Mouse (Mus musculus) kidney, embryonic 16.5 days (tissue): ENCODE data around the gene Exph5. TPM values are rescaled to one million over a fixed set of nuclear protein-coding genes. Genes with fewer than 3 reads are reported as not detected.

ENCODE experiments used
- ATAC-seq: fragments of 200-750 bp; cut with Nextera tagmentation; 2 replicates; pipeline ENCODE4 v1.8.0; 2017; ENCODE audit warnings: moderate TSS enrichment; ENCODE audit not compliant: low FRiP score, low TSS enrichment
- H3K27ac ChIP-seq: fragments of 300-500 bp; sonication (generic); 2 replicates; pipeline ENCODE4 v1.5.1; 2014; ENCODE audit warnings: low read length
- H3K27me3 ChIP-seq: fragments of 300-500 bp; sonication (generic); 2 replicates; pipeline ENCODE4 v1.6.1; 2014; ENCODE audit warnings: low read length, control low read depth, mixed read lengths; ENCODE audit not compliant: insufficient read depth
- H3K36me3 ChIP-seq: fragments of 300-500 bp; sonication (generic); 2 replicates; pipeline ENCODE4 v1.6.1; 2014; ENCODE audit warnings: low read length, control low read depth, mixed read lengths; ENCODE audit not compliant: insufficient read depth
- H3K4me1 ChIP-seq: fragments of 300-500 bp; sonication (generic); 2 replicates; pipeline ENCODE4 v1.6.1; 2014; ENCODE audit warnings: low read length, control low read depth, mixed read lengths; ENCODE audit not compliant: insufficient read depth
- H3K4me2 ChIP-seq: fragments of 300-500 bp; sonication (generic); replicated peaks from 2 replicates; pipeline ENCODE4 v1.6.1; 2014; ENCODE audit warnings: low read depth, low read length
- H3K4me3 ChIP-seq: fragments of 300-500 bp; sonication (generic); 2 replicates; pipeline ENCODE4 v1.5.1; 2014; ENCODE audit warnings: mild to moderate bottlenecking, low read length
- H3K9ac ChIP-seq: fragments of 300-500 bp; sonication (generic); replicated peaks from 2 replicates; pipeline ENCODE4 v1.6.1; 2014; ENCODE audit warnings: low read length
- H3K9me3 ChIP-seq: fragments of 300-500 bp; sonication (generic); 2 replicates; pipeline ENCODE4 v1.6.1; 2016; ENCODE audit warnings: low read length, control low read depth
- WGBS: fragments of 180-500 bp; shearing (Covaris S2); extraction: QIAGEN DNeasy Blood & Tissue Kit; methylation state at CpG from one replicate; pipeline ENCODE4 v1.1.7; 2014; 5-methylcytosine and 5-hydroxymethylcytosine counted together
- polyA plus RNA-seq: library from polyadenylated mRNA; unstranded; fragments of >200 nt; fragmentation: Nextera tagmentation; extraction: Ambion mirVana; gene quantifications from 2 replicates; pipeline ENCODE4 v1.2.1, GENCODE M21; 2015

Gene Exph5
- polyA plus RNA-seq, 1 experiment from 2014 or later: 2.2 TPM

DNA sequence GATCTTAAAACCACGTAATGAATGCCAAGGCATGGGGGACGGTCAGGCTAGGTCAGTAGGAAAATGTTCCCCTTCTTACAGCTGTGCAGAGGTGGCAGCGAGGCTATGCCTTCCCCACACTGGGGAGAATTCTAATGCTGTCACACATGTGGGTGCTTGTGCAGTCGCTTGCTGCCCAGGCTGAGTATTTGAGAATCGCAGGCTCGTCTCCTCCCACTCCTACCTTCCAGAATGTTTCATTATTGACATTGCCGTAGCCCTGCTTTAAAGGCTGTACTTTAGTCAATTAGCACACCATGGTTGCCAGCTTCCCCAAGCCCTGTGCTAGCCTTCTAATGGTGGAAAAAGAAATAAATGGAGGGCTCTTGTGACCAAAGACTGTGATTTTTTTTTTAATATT is 6.4 kb downstream of the Exph5 start:
- no peak for ATAC-seq
- 78% methylated on average over 7 of the region's 7 CpGs for WGBS
- Histone ChIP-seq H3K4me3 (no peak overlapping the region), H3K9me3 (no peaks in the 10 kb centered on the region), H3K9ac (no peak overlapping the region), H3K27ac (no peak overlapping the region), H3K36me3 (no peaks in the 10 kb centered on the region), H3K27me3 (no peaks in the 10 kb centered on the region), H3K4me2 (no peak overlapping the region), H3K4me1 (no peaks in the 10 kb centered on the region)

DNA sequence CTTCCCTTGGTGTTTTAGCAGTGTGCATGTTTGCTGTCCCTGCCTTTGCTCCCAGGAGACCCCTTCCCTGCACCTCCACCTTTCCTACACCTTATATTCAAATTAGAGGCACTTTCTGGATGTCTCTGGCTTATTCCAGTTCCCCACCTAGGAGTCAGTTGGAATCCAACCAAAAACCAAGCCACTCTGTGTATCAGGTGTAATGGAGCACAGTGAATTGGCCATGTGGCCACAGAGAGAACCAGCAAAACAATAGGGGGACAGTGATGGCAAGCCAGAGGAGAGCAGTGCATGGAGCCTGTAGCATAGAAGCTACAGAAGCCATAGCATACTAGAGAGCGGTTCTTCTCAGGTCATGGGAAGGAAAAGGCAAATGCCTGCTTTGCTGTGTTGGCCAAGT is 11.5 kb downstream of the Exph5 start:
- Histone ChIP-seq H3K36me3 (no peaks in the 10 kb centered on the region), H3K27ac (no peak overlapping the region), H3K9me3 (no peaks in the 10 kb centered on the region), H3K4me1 (no peaks in the 10 kb centered on the region), H3K9ac (no peak overlapping the region), H3K4me2 (no peak overlapping the region), H3K27me3 (no peaks in the 10 kb centered on the region), H3K4me3 (no peak overlapping the region)
- ATAC-seq: no peak
- WGBS: 100% methylated on average over 1 of the region's 1 CpGs

DNA sequence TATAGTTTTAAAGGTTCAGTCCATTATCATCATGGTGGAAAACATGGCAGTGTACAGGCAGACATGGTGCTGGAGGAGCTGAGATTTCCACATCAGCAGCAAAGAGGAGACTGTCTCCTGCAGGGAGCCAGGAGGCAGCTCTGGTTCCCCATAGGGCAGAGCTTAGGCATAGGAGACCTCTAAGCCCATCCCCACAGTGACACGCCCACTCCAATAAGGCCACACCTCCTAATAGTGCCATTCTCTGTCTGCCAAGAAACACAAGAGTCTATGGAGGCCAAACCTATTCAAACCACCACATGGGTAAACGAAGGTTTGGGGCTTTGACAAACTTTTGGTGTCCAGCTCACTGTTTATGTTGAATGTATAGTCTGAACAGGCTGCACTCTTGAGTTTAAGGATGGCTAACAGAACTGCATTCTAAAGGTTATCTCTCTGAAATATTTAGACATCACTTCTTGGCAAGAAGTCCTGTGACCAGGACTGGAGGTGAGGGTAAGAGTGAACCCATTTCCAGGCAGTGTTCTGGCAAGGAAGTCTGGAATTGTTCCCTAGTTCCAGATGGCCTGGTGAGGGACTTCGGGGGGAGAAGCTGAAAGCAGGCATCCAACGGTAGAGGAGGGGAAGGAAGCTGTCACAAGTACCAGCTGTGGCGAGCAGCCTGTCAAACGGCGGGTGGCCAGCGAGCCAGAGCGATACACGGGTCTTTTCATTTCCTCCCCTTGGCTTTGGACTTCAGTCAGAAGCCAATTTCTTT is 19.6 kb downstream of the Exph5 start:
- no peaks in the 10 kb centered on the region for H3K9me3 ChIP-seq
- no peak overlapping the region for H3K9ac ChIP-seq
- no peak overlapping the region for H3K4me3 ChIP-seq
- ATAC-seq: peak; percentile 71
- no peaks in the 10 kb centered on the region for H3K36me3 ChIP-seq
- H3K4me2 ChIP-seq: no peak overlapping the region
- no peak overlapping the region for H3K27ac ChIP-seq
- H3K4me1 ChIP-seq: peaks cover 10% of the 10 kb centered on the region; the same call in 1 of the 2 replicates
- WGBS: 37% methylated on average over 10 of the region's 10 CpGs
- H3K27me3 ChIP-seq: no peaks in the 10 kb centered on the region

DNA sequence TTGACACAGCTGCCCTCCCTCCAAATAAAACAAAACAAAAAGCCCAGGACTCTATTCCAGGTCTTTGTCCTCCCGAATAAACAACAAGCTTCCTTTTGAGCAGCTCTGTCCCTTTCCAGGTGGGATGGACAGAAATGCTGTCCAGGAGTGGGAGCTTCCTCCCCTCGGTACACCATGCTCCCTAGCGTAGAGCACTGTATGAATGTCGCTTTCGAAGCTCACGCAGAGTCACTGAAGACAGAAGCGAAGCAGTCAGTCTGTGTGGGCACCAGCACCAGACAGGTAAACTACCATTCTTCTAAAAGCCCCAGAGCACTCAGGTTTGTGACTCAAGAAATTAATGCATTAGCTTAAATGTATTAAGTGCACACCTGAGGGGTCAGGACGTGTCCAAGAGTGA is 20.2 kb downstream of the Exph5 start:
- no peak overlapping the region for H3K9ac ChIP-seq
- H3K4me3 ChIP-seq: no peak overlapping the region
- ATAC-seq: no peak
- H3K27me3 ChIP-seq: no peaks in the 10 kb centered on the region
- no peak overlapping the region for H3K4me2 ChIP-seq
- H3K4me1 ChIP-seq: peaks cover 10% of the 10 kb centered on the region; the same call in 1 of the 2 replicates
- no peaks in the 10 kb centered on the region for H3K9me3 ChIP-seq
- H3K27ac ChIP-seq: no peak overlapping the region
- no peaks in the 10 kb centered on the region for H3K36me3 ChIP-seq
- 80% methylated on average over 8 of the region's 8 CpGs for WGBS

- WGBS: 69% methylated on average over 10 of the region's 10 CpGs
- Histone ChIP-seq H3K27me3 (no peaks in the 10 kb centered on the region), H3K9me3 (no peaks in the 10 kb centered on the region)
Measured at GRCm38 (mm10) chr9:53323419-53324251, 22.2 kb downstream of the Exph5 start.

GRCm38 (mm10) chr9:53325363-53326090 is 24.1 kb downstream of the Exph5 start:
- peaks cover 12% of the 10 kb centered on the region for H3K4me1 ChIP-seq
- H3K36me3 ChIP-seq: no peaks in the 10 kb centered on the region
- no peak overlapping the region for H3K4me2 ChIP-seq
- H3K27ac ChIP-seq: peak overlapping the region; percentile 61
- no peak overlapping the region for H3K9ac ChIP-seq
- WGBS: 39% methylated on average over 4 of the region's 4 CpGs
- H3K27me3 ChIP-seq: no peaks in the 10 kb centered on the region
- ATAC-seq: no peak
- no peaks in the 10 kb centered on the region for H3K9me3 ChIP-seq
- no peak overlapping the region for H3K4me3 ChIP-seq

More at GRCm38 (mm10) chr9:53323419-53324251, 22.2 kb downstream of the Exph5 start:
- no peak overlapping the region for H3K4me2 ChIP-seq
- ATAC-seq: 0 out of 2 replicates have a peak, but pooled peaks have one; percentile 40
- H3K9ac ChIP-seq: no peak overlapping the region
- H3K4me1 ChIP-seq: peaks cover 10% of the 10 kb centered on the region; the same call in 1 of the 2 replicates
- no peak overlapping the region for H3K27ac ChIP-seq
- H3K36me3 ChIP-seq: no peaks in the 10 kb centered on the region
- H3K4me3 ChIP-seq: no peak overlapping the region

- H3K27me3 ChIP-seq: no peaks in the 10 kb centered on the region
- peaks cover 7% of the 10 kb centered on the region; the same call in 1 of the 2 replicates for H3K9me3 ChIP-seq
- H3K4me2 ChIP-seq: no peak overlapping the region
- H3K36me3 ChIP-seq: no peaks in the 10 kb centered on the region
- H3K4me1 ChIP-seq: peaks cover 12% of the 10 kb centered on the region
- WGBS: 87% methylated on average over 2 of the region's 2 CpGs
- H3K27ac ChIP-seq: no peak overlapping the region
- H3K4me3 ChIP-seq: no peak overlapping the region
- H3K9ac ChIP-seq: no peak overlapping the region
- no peak for ATAC-seq
Measured at GRCm38 (mm10) chr9:53328203-53328602, 26.7 kb downstream of the Exph5 start.

GRCm38 (mm10) chr9:53329301-53330206 is 28.1 kb downstream of the Exph5 start:
- Histone ChIP-seq H3K27me3 (no peaks in the 10 kb centered on the region), H3K4me1 (peaks cover 8% of the 10 kb centered on the region; the same call in 1 of the 2 replicates), H3K4me3 (no peak overlapping the region), H3K36me3 (no peaks in the 10 kb centered on the region), H3K9me3 (peaks cover 7% of the 10 kb centered on the region; the same call in 1 of the 2 replicates), H3K4me2 (no peak overlapping the region), H3K27ac (peak overlapping the region; percentile 61; the same call in 1 of the 2 replicates), H3K9ac (no peak overlapping the region)
- ATAC-seq: peak; percentile 81
- 41% methylated on average over 6 of the region's 6 CpGs for WGBS

GRCm38 (mm10) chr9:53330247-53330646 is 28.8 kb downstream of the Exph5 start:
- Histone ChIP-seq H3K4me2 (no peak overlapping the region), H3K36me3 (no peaks in the 10 kb centered on the region), H3K27ac (no peak overlapping the region), H3K4me1 (peaks cover 7% of the 10 kb centered on the region; the same call in 1 of the 2 replicates), H3K9me3 (peaks cover 7% of the 10 kb centered on the region; the same call in 1 of the 2 replicates), H3K27me3 (no peaks in the 10 kb centered on the region), H3K9ac (no peak overlapping the region), H3K4me3 (no peak overlapping the region)
- 72% methylated on average over 9 of the region's 9 CpGs for WGBS
- ATAC-seq: no peak
